17 mouse cellular contexts compared by ENCODE assay signal in the genomic region with DNA sequence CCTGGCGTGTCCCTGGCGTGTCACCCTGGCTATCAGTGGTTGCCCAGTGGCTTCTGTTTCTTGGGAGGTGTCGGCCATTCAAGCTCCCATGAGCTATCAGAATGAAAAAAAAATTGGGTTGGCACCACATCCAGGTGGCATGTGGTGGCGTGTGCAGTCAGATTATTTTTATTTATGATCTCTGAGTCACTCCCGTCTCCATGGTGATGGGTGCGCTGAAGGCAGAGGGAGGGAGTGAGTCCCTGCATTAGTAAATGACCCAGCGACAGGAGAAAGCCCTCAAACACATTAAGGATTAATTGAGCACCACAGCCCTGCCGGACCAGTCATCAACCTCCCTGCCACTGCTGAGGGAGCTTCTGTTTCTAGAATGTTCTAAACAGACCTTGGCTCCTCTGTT. TPM values are rescaled to one million over a fixed set of nuclear protein-coding genes. Genes with fewer than 3 reads are reported as not detected.
DNase-seq lines count a peak whose midpoint lies in the region; ATAC-seq and TF ChIP-seq lines count a peak whose summit lies in the region.
"Had no signal": no experiment of that assay in that cellular context is flagged by ENCODE, and none has a peak within 500 bp of the region (broad histone marks: within the 10 kb centered on the region; RNA-seq: fewer than 3 reads in every experiment).

No protein-coding gene starts in this region.

- no peaks in the 10 kb centered on the region for H3K27me3 ChIP-seq in lung, postnatal 0 days (replicated peaks; ENCODE audit: insufficient read depth, low read length)
- no peaks in the 10 kb centered on the region for H3K27me3 ChIP-seq in kidney, embryonic 16.5 days (ENCODE audit: insufficient read depth, low read length)
- H3K27me3 ChIP-seq: Patski had no signal

- peaks cover 2 to 4% of the 10 kb centered on the region in 2 experiments; a peak in 3 of 4 replicates for H3K4me1 ChIP-seq in ES-E14 (ENCODE audit: control insufficient read depth in 2 of 2, insufficient read depth in 2 of 2, low read length in 2 of 2, poor library complexity in 1 of 2)
- no peaks in the 10 kb centered on the region for H3K4me1 ChIP-seq in lung, postnatal 0 days (ENCODE audit: insufficient read depth, low read depth, low read length)
- no peaks in the 10 kb centered on the region for H3K4me1 ChIP-seq in kidney, embryonic 16.5 days (ENCODE audit: insufficient read depth, low read length)

- no peaks in the 10 kb centered on the region for H3K9me3 ChIP-seq in ES-E14 (ENCODE audit: control insufficient read depth, insufficient read depth, low read depth, low read length)
- H3K9me3 ChIP-seq in lung, postnatal 0 days (ENCODE audit: low read length) = no peaks in the 10 kb centered on the region
- no peaks in the 10 kb centered on the region for H3K9me3 ChIP-seq in kidney, embryonic 16.5 days (ENCODE audit: low read length)
- H3K9me3 ChIP-seq: forebrain, embryonic 10.5 days had no signal

- H3K4me2 ChIP-seq in lung, postnatal 0 days (replicated peaks; ENCODE audit: low read depth, low read length) = no peak overlapping the region
- H3K4me2 ChIP-seq in kidney, embryonic 16.5 days (replicated peaks; ENCODE audit: low read depth, low read length) = no peak overlapping the region

- H3K36me3 ChIP-seq in ES-E14 (ENCODE audit: control insufficient read depth, insufficient read depth, low read length, poor library complexity, severe bottlenecking) = no peaks in the 10 kb centered on the region
- H3K36me3 ChIP-seq in lung, postnatal 0 days (ENCODE audit: insufficient read depth, low read length) = no peaks in the 10 kb centered on the region
- H3K36me3 ChIP-seq in kidney, embryonic 16.5 days (ENCODE audit: insufficient read depth, low read length) = no peaks in the 10 kb centered on the region
- H3K36me3 ChIP-seq: forebrain, embryonic 10.5 days had no signal

- TF ChIP-seq CTCF in left cerebral cortex, adult 2 months (IDR thresholded peaks at IDR 0.05) = no peak
- no peak for TF ChIP-seq CTCF in lung, postnatal 0 days (IDR thresholded peaks at IDR 0.05)

- no peak overlapping the region for H3K9ac ChIP-seq in ES-E14 (ENCODE audit: insufficient read depth, low read depth, low read length, poor library complexity, severe bottlenecking)
- H3K9ac ChIP-seq in lung, postnatal 0 days (replicated peaks; ENCODE audit: low read depth) = no peak overlapping the region
- H3K9ac ChIP-seq in kidney, embryonic 16.5 days (replicated peaks; ENCODE audit: low read length) = no peak overlapping the region

- TF ChIP-seq EP300 in lung, postnatal 0 days (IDR thresholded peaks at IDR 0.05) = no peak

- no peak overlapping the region for H3K4me3 ChIP-seq in left cerebral cortex, adult 2 months
- no peak overlapping the region for H3K4me3 ChIP-seq in ES-E14 (ENCODE audit: insufficient read depth in 1 of 2, low read depth in 1 of 2, low read length in 2 of 2, poor library complexity in 1 of 2, severe bottlenecking in 1 of 2)
- H3K4me3 ChIP-seq in lung, postnatal 0 days (ENCODE audit: low read depth, low read length) = no peak overlapping the region
- no peak overlapping the region for H3K4me3 ChIP-seq in kidney, embryonic 16.5 days (ENCODE audit: low read length)
- H3K4me3 ChIP-seq: forebrain, embryonic 10.5 days; myocyte had no signal

- in situ Hi-C loops in ES-E14 (cut with MboI; ENCODE audit: low sequenced_read_pairs in 2 of 2, unreplicated experiment in 2 of 2) = no loop called here

- intact Hi-C loops in left cerebral cortex, adult 2 months (cut with DNase I) = no loop called here
- intact Hi-C loops in left cerebral cortex, postnatal 4 days (cut with DNase I) = no loop called here

- ATAC-seq in lung, postnatal 0 days = no peak
- no peak for ATAC-seq in kidney, embryonic 16.5 days (ENCODE audit: low FRiP score, low TSS enrichment)
- ATAC-seq: Patski had no signal

- 58% methylated on average over 8 of the region's 8 CpGs for WGBS in lung, postnatal 0 days
- 53% methylated on average over 8 of the region's 8 CpGs for WGBS in kidney, embryonic 16.5 days

- H3K27ac ChIP-seq in left cerebral cortex, adult 2 months = peak overlapping the region; percentile 84
- H3K27ac ChIP-seq in ES-E14 (ENCODE audit: insufficient read depth, low read depth, low read length, poor library complexity, severe bottlenecking) = peak overlapping the region; percentile 27; the same call in 1 of the 2 replicates
- no peak overlapping the region for H3K27ac ChIP-seq in lung, postnatal 0 days (ENCODE audit: low read length)
- H3K27ac ChIP-seq in kidney, embryonic 16.5 days (ENCODE audit: low read length) = no peak overlapping the region
- H3K27ac ChIP-seq: forebrain, embryonic 10.5 days had no signal

- DNase-seq in adrenal gland, postnatal 14 days = peak; percentile 42
- no peak for DNase-seq in adrenal gland, postnatal 4 days (ENCODE audit: low spot score in 2 of 2)
- peak; percentile 38 to 50 for DNase-seq in left cerebral cortex, adult 2 months (ENCODE audit: extremely low spot score in 1 of 2, low spot score in 2 of 2)
- no peak for DNase-seq in left cerebral cortex, postnatal 4 days
- DNase-seq in ES-E14 (ENCODE audit: low read depth, low spot score) = no peak
- DNase-seq in layer of hippocampus, postnatal 14 days (ENCODE audit: low spot score in 2 of 2) = peak; percentile 28 to 70
- no peak for DNase-seq in lung, postnatal 0 days (ENCODE audit: low spot score)
- DNase-seq: heart, adult 11 months; heart, postnatal 10 days; kidney, postnatal 36 days; liver; lung, postnatal 36 days; thymus, postnatal 36 days had no signal

TF ChIP-seq in ES-E14, 5 proteins besides CTCF, POLR2A, EP300 and RAD21:
- TF ChIP-seq ZNF384 (IDR thresholded peaks at IDR 0.05; ENCODE audit: low read depth, low read length) (no peak), CHD2 (IDR thresholded peaks at IDR 0.05; ENCODE audit: low read depth, low read length) (no peak)

RNA-seq across cellular contexts. Expression of a gene that starts 52.3 kb away (rescaled TPM):
- 0.74 and 1.4 TPM in 2 replicates for total RNA-seq in adrenal gland, postnatal 14 days (2021)
- 1 to 10 TPM; 1.8 to 2.2 TPM for total RNA-seq in adrenal gland, postnatal 4 days (2021)
- total RNA-seq in left cerebral cortex, adult 2 months (2021) = 100 to 1,000 TPM; 135 to 141 TPM
- 10 to 100 TPM; 62.9 to 66.4 TPM for total RNA-seq in left cerebral cortex, postnatal 4 days (2021)
- total RNA-seq in ES-E14 (2012; rRNA removed) = 0.13 and 0.48 TPM in 2 replicates
- total RNA-seq in layer of hippocampus, postnatal 14 days (2021) = 100 to 1,000 TPM in 1 of 2 experiments, 10 to 100 TPM in 1; 98.9 to 106 TPM
- not detected in 2 replicates for polyA plus RNA-seq in lung, postnatal 0 days (2015; fragmentation: Nextera tagmentation; extraction: Ambion mirVana)
- polyA plus RNA-seq in kidney, embryonic 16.5 days (2015; fragmentation: Nextera tagmentation; extraction: Ambion mirVana) = 0.18 and 0.39 TPM in 2 replicates
- polyA plus RNA-seq: Patski had no signal

Comparison
In these comparisons a context has a peak if more than half of its experiments do, and no peak if none do; other contexts are left out.
1. DNase-seq: peak in adrenal gland, postnatal 14 days (single experiment), left cerebral cortex, adult 2 months (2 of 2) and layer of hippocampus, postnatal 14 days (2 of 2); none in adrenal gland, postnatal 4 days (0 of 2), left cerebral cortex, postnatal 4 days (single experiment), ES-E14 (single experiment) and lung, postnatal 0 days (single experiment).
2. H3K27ac ChIP-seq: peak in left cerebral cortex, adult 2 months (single experiment) and ES-E14 (single experiment); none in lung, postnatal 0 days (single experiment) and kidney, embryonic 16.5 days (single experiment).
3. RNA of a gene that starts 52.3 kb away (total RNA-seq): 135 to 141 TPM in left cerebral cortex, adult 2 months, 98.9 to 106 TPM in layer of hippocampus, postnatal 14 days and 62.9 to 66.4 TPM in left cerebral cortex, postnatal 4 days; 1.8 to 2.2 TPM in adrenal gland, postnatal 4 days, 0.74 to 1.4 TPM in adrenal gland, postnatal 14 days and 0.13 to 0.48 TPM in ES-E14; every median in the first group is over 10 times any median in the second.